Mouse (Mus musculus): Measurements from ENCODE around the gene Gm10192. TPM values are rescaled to one million over a fixed set of nuclear protein-coding genes. Genes with fewer than 3 reads are reported as not detected.

The Gm10192 gene
- not detected for total RNA-seq (2023)

DNA sequence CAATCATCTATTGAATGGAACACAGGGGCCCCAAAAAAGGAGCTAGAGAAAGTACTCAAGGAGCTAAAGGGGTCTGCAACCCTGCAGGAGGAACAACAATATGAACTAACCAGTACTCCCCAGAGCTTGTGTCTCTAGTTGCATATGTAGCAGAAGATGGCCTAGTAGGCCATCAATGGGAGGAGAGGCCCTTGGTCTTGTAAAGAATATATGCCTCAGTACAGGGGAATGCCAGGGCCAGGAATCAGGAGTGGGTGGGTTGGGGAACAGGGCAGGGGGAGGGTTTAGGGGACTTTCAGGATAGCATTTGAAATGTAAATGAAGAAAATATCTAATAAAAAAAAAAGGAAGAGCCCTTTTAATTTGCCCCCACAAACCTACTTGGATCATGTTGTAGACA is at the start of gene Gm10192:
Gene Gm10192 (minus strand): TSS at position 101 of the 400 bp plus-strand sequence.

All from neutrophil, adult 83 days (primary cell).